Mouse (Mus musculus): ENCODE results near the gene Wdfy2. TPM values are rescaled to one million over a fixed set of nuclear protein-coding genes. Genes with fewer than 3 reads are reported as not detected.

The Wdfy2 gene
- polyA plus RNA-seq (2015; fragmentation: Nextera tagmentation; extraction: Ambion mirVana): 2.4 and 2.5 TPM in 2 replicates

DNA sequence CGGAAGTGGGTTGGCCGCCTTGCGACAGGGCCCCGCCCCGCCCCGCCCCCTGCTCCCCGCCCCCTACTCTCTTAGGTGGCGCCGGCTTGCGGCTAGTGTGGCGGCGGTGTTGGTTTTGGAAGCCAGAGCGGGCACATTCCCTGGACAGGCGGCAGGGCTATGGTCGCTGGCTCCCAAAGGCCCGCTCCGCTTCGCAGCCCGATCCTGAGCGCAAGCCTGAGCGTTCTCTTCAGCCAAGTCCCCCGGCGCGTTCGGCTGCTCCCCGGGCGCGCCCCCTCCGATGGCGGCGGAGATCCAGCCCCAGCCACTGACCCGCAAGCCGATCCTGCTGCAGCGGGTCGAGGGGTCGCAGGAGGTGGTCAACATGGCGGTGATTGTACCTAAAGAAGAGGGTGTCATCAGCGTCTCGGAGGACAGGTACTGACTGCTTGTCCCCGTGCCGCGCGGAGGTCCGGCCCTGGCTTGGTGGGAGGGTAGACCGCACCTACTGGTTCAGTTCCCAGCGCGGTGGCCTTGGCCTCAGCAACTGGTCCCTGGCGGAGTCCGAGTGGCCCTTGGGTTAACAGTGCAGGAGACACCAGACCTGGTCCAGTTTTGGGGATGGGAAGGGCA, at the start of gene Wdfy2:
Gene Wdfy2, plus strand, starts transcription at position 38 of the 612 bp plus-strand sequence.
- H3K9ac ChIP-seq (ENCODE audit: low read length): peak within 1 kb of the TSS; percentile 72
- TF ChIP-seq CTCF (IDR thresholded peaks at IDR 0.05; ENCODE audit: low read depth) (0 out of 2 replicates have a peak, but pooled peaks have one; percentile 14), EP300 (optimal IDR thresholded peaks at IDR 0.05) (no peak)
- peak within 1 kb of the TSS; percentile 85 for H3K4me2 ChIP-seq (replicated peaks; ENCODE audit: low read depth)
- no peaks in the 10 kb centered on the region for H3K9me3 ChIP-seq (ENCODE audit: control insufficient read depth, low read length)
- WGBS: under 1% methylated on average over 47 of the region's 49 CpGs
- no peaks in the 10 kb centered on the region for H3K36me3 ChIP-seq (ENCODE audit: control insufficient read depth, insufficient read depth, low read length)
- DNase-seq (ENCODE audit: low spot score): peak; percentile 69
- H3K4me3 ChIP-seq (ENCODE audit: low read depth, low read length): peak within 1 kb of the TSS; percentile 86
- peak within 1 kb of the TSS; percentile 74 for H3K27ac ChIP-seq (replicated peaks)
- ATAC-seq (ENCODE audit: low FRiP score, low TSS enrichment): peak; percentile 24; the same call in 1 of the 2 replicates
- no peaks in the 10 kb centered on the region for H3K27me3 ChIP-seq (ENCODE audit: control insufficient read depth, insufficient read depth, low read length)
- H3K4me1 ChIP-seq (replicated peaks; ENCODE audit: control insufficient read depth, insufficient read depth): 0 out of 2 replicates have a peak, but pooled peaks cover 2% of the 10 kb centered on the region

DNA sequence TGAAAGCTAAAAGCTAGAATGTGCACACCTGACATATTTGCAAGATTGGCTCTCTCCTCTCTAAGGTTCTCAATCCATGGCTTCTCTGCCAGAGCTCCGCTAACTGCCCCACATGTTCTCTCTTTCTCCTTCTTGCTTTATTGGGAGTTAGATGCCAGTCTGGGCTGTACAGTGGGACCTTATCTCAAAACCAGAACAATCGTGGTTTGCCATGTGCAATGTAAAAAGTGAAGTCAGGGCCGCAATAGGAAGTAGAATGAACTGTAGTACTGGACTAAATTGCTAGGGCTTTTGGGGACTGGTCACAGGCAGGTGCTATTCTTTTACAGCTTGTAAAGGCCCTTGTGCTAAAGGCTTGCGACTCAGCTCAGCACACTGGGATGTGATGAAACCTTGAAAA, 48.2 kb upstream of the Wdfy2 start:
- Histone ChIP-seq H3K27me3 (ENCODE audit: control insufficient read depth, insufficient read depth, low read length) (no peaks in the 10 kb centered on the region), H3K36me3 (ENCODE audit: control insufficient read depth, insufficient read depth, low read length) (no peaks in the 10 kb centered on the region), H3K4me3 (ENCODE audit: low read depth, low read length) (no peak overlapping the region), H3K9me3 (ENCODE audit: control insufficient read depth, low read length) (no peaks in the 10 kb centered on the region), H3K4me1 (replicated peaks; ENCODE audit: control insufficient read depth, insufficient read depth) (no peaks in the 10 kb centered on the region), H3K27ac (replicated peaks) (no peak overlapping the region), H3K4me2 (replicated peaks; ENCODE audit: low read depth) (no peak overlapping the region), H3K9ac (ENCODE audit: low read length) (no peak overlapping the region)
- no peak for TF ChIP-seq EP300 (optimal IDR thresholded peaks at IDR 0.05)
- TF ChIP-seq CTCF (IDR thresholded peaks at IDR 0.05; ENCODE audit: low read depth): no peak
- DNase-seq (ENCODE audit: low spot score) (no peak), ATAC-seq (ENCODE audit: low FRiP score, low TSS enrichment) (no peak)
- WGBS: 72% methylated on average over 4 of the region's 4 CpGs

DNA sequence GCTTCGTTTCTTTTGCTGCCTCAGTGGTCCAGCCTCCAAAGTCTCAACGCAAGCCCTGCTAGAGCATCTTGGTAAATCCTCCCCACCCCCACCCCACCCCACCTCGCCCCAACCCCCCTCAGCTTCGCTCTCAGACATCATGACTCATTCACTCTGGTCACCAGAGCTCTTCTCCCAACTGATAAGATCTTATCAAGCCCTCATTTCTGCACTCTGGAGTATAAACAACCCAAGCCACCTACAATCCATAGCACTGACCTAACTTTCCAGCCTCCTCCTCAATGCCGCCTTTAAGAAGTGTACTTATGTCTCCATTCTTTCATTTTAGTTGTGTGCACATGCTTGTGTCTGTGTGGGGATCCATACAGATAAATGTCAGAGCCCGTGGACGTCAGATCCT, 41.8 kb upstream of the Wdfy2 start:
- Histone ChIP-seq H3K9ac (ENCODE audit: low read length) (no peak overlapping the region), H3K27ac (replicated peaks) (no peak overlapping the region), H3K36me3 (ENCODE audit: control insufficient read depth, insufficient read depth, low read length) (no peaks in the 10 kb centered on the region), H3K27me3 (ENCODE audit: control insufficient read depth, insufficient read depth, low read length) (no peaks in the 10 kb centered on the region), H3K4me1 (replicated peaks; ENCODE audit: control insufficient read depth, insufficient read depth) (no peaks in the 10 kb centered on the region), H3K4me3 (ENCODE audit: low read depth, low read length) (no peak overlapping the region), H3K9me3 (ENCODE audit: control insufficient read depth, low read length) (no peaks in the 10 kb centered on the region), H3K4me2 (replicated peaks; ENCODE audit: low read depth) (no peak overlapping the region)
- DNase-seq (ENCODE audit: low spot score) (no peak), ATAC-seq (ENCODE audit: low FRiP score, low TSS enrichment) (no peak)
- TF ChIP-seq CTCF (IDR thresholded peaks at IDR 0.05; ENCODE audit: low read depth): no peak
- TF ChIP-seq EP300 (optimal IDR thresholded peaks at IDR 0.05): no peak
- 59% methylated on average over 7 of the region's 7 CpGs for WGBS

DNA sequence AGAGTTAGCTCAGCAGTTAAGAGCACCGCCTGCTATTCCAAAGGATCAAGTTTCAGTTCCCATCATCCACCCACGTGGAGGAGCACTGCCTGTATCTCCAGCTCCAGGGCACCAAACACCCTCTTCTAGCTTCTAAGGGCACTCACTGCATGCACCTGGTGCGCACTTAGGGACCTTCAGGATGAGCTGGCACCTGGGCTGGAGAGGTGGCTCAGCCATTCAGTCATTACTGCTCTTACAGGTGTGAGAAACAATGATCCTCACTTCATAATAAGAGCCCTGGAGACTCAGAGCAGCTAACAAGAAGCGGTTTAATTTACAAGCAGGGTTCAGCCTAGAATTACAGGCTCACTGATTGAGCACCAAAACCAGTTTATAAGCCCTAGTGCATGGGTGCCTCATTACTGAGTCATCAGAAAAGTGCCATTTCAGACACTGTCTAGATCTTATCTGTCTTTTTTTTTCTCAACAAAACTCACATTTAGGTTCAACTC, 38.8 kb upstream of the Wdfy2 start:
- Histone ChIP-seq H3K27me3 (ENCODE audit: control insufficient read depth, insufficient read depth, low read length) (no peaks in the 10 kb centered on the region), H3K27ac (replicated peaks) (no peak overlapping the region), H3K36me3 (ENCODE audit: control insufficient read depth, insufficient read depth, low read length) (no peaks in the 10 kb centered on the region), H3K4me3 (ENCODE audit: low read depth, low read length) (no peak overlapping the region), H3K9ac (ENCODE audit: low read length) (no peak overlapping the region), H3K4me1 (replicated peaks; ENCODE audit: control insufficient read depth, insufficient read depth) (no peaks in the 10 kb centered on the region), H3K4me2 (replicated peaks; ENCODE audit: low read depth) (0 out of 2 replicates have a peak overlapping the region, but pooled peaks have one; percentile 5), H3K9me3 (ENCODE audit: control insufficient read depth, low read length) (no peaks in the 10 kb centered on the region)
- no peak for TF ChIP-seq EP300 (optimal IDR thresholded peaks at IDR 0.05)
- no peak for TF ChIP-seq CTCF (IDR thresholded peaks at IDR 0.05; ENCODE audit: low read depth)
- peak; percentile 45; the same call in 1 of the 2 replicates for ATAC-seq (ENCODE audit: low FRiP score, low TSS enrichment)
- WGBS: 4% methylated on average over 4 of the region's 4 CpGs
- DNase-seq (ENCODE audit: low spot score): peak; percentile 25

DNA sequence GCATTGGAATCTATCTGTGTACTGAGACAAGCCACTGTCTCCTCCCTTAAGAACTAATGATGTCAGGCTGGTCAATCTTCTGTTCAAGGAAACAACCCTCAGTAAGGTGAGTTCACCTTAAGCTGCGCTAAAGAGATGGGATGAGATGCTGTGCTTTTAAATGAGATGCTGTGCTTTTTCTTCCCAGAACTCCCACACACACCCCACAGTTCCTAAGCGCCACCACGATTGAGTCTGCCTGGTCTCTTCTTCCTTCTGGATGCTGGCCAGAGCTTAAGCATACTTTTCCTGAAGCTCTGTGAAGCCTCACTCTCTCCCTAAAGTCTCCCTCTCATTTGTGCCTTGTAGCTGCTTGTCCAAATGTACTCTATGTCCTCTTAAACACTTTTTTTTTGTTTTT, 36.7 kb upstream of the Wdfy2 start:
- TF ChIP-seq CTCF (IDR thresholded peaks at IDR 0.05; ENCODE audit: low read depth) (no peak), EP300 (optimal IDR thresholded peaks at IDR 0.05) (no peak)
- Histone ChIP-seq H3K9ac (ENCODE audit: low read length) (no peak overlapping the region), H3K9me3 (ENCODE audit: control insufficient read depth, low read length) (no peaks in the 10 kb centered on the region), H3K27me3 (ENCODE audit: control insufficient read depth, insufficient read depth, low read length) (no peaks in the 10 kb centered on the region), H3K4me2 (replicated peaks; ENCODE audit: low read depth) (no peak overlapping the region), H3K4me3 (ENCODE audit: low read depth, low read length) (no peak overlapping the region), H3K36me3 (ENCODE audit: control insufficient read depth, insufficient read depth, low read length) (no peaks in the 10 kb centered on the region), H3K4me1 (replicated peaks; ENCODE audit: control insufficient read depth, insufficient read depth) (no peaks in the 10 kb centered on the region), H3K27ac (replicated peaks) (no peak overlapping the region)
- DNase-seq (ENCODE audit: low spot score) (no peak), ATAC-seq (ENCODE audit: low FRiP score, low TSS enrichment) (no peak)
- WGBS: 66% methylated on average over 3 of the region's 3 CpGs

DNA sequence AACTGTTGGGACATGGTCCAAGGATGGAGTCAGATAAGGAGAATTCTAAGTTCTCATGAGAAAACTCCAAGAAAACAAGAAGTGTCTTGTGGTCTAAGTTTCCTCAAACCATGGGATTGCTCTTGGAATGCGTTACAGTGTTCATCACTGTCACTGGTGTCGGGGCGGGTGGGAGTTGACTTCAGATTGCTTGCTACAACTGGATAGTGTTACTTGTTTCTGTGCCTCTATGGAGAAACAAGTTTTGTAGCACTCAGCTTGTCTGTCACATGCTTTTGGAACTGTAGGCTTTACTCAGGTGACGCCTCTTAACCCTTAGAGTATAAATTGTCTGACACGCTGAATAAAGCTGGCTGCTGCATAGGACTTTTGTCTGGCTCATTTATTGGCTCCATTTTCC, 34.3 kb upstream of the Wdfy2 start:
- Histone ChIP-seq H3K9me3 (ENCODE audit: control insufficient read depth, low read length) (no peaks in the 10 kb centered on the region), H3K36me3 (ENCODE audit: control insufficient read depth, insufficient read depth, low read length) (no peaks in the 10 kb centered on the region), H3K4me1 (replicated peaks; ENCODE audit: control insufficient read depth, insufficient read depth) (no peaks in the 10 kb centered on the region), H3K9ac (ENCODE audit: low read length) (no peak overlapping the region), H3K4me3 (ENCODE audit: low read depth, low read length) (no peak overlapping the region), H3K27me3 (ENCODE audit: control insufficient read depth, insufficient read depth, low read length) (no peaks in the 10 kb centered on the region), H3K27ac (replicated peaks) (no peak overlapping the region), H3K4me2 (replicated peaks; ENCODE audit: low read depth) (no peak overlapping the region)
- TF ChIP-seq EP300 (optimal IDR thresholded peaks at IDR 0.05): no peak
- ATAC-seq (ENCODE audit: low FRiP score, low TSS enrichment) (no peak), DNase-seq (ENCODE audit: low spot score) (no peak)
- WGBS: 54% methylated on average over 5 of the region's 5 CpGs
